Mouse (Mus musculus) right cerebral cortex, postnatal 14 days (tissue): ENCODE measurements around the gene Limch1.

ENCODE experiments used
- DNase-seq: peaks from one replicate; pipeline ENCODE4 v3.0.0; 2022

The Limch1 gene

DNA sequence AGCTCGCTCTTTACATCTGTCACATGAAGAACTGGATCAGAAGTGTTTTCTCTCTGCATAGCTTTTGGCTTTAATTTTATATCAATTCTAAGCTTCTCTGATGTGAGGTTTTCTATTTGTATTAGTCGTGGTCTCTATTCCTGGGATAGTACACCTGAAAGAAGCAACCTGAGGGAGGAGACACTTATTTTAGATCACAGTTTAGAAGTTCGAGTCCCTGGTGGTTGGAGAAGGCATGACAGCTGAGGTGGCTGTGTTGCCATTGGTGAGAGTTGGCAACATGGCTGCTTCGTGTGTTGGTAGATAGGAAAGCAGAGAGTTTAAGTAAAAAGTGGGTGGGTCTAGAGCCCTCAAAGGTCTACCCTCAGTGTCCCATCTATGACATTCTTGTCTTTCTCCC, 91.3 kb downstream of the Limch1 start:
- DNase-seq, result no peak

DNA sequence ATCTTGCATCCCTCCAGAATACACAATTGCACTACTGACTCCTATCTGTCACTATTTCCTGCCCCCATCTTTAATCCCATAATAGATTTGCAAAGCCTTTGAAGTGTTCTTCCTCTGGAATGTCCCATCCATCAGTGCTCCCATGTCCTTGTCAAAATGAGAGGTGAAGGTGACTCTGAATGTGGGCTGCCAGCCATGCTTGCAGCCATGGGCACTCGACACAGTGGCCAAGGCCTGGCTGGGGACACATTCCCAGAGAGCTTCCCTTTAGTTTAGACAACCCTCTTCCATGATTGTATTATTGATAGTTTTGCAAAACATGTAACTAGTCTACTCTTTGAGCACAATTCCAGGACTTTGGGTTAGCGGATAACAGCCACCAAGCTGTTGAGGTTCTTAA, 96.3 kb downstream of the Limch1 start:
- DNase-seq, result no peak

DNA sequence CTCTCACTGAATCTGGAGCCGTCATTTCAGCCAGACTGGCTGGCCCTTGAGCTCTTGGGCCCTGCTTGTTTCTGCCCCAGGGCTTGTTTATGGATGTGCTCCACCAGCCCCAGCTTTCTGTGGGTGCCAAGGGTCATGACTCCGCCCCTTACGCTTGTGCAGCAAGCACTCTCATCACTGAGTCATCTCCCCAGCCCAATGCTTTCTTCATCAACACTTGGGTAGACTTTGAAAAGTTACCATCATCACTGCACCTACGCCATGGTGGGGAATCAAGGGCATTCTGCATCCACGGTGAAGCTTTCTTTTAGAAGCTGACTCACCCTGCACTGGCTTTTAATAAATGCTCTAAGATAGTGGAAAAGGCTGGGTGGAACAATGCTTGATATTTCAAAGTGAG, 97.1 kb downstream of the Limch1 start:
- no peak for DNase-seq

DNA sequence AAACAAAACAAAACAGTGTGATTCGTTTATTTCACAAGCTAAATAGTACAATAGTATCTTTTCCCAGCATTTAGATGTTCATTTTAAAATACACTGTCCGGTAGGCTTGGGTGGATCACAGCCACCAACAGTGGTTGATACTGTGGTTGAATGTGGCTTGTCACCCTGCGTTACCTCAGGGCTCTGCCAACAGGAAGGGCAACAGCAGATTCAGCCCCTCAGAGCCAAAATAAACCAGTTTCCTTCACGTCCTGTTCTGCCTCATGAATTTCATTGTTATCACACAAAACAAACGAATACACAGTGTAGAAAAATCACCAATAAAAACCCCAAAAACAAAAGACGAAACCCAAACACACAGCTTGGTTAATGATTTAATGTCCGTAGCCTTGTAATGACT, 102.5 kb downstream of the Limch1 start:
- DNase-seq, result no peak

DNA sequence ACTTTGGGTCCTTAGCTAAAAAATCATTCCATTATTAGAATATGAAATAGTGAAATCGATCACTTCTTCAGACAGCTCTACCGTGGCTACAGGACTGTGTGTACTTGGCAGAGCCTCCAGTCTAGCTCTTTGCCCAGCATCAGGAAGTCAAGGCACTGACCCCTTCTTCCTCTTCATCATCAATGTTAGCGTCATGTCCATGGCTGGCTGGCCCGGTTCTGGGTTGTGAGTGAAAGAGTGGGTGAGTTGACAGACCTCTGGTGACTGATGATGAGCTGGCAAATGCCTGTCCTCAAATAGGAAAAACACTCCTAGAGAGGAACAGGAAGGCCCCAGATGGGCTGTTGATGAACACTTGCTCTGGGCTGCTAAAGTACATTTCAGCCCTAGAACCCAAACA, 103.5 kb downstream of the Limch1 start:
- DNase-seq, result no peak

DNA sequence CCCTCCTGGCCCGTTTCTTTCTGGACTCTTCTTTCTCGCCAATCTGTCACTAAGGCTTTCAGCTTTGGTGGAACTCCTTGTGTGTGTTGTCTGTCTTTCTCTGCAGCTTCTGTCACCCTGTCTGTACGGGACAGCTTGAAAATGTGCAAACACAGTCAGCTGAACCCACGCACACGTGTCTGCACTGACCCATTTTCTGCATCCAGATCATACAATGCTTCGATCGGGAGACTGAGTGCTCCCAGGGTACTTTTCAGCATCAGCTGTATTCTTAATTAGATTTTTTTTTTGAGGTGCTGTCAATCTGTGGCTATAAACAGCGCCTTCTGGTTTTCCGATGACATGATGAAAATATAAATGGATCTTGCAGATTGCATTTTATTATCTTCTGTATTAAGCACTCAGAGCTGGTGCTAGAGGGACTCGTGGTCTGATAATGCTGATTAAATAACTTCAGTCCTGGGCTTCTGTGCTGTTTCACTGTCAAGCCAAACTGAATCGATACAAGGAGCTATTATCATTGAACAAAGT, 105.2 kb downstream of the Limch1 start:
- no peak for DNase-seq

DNA sequence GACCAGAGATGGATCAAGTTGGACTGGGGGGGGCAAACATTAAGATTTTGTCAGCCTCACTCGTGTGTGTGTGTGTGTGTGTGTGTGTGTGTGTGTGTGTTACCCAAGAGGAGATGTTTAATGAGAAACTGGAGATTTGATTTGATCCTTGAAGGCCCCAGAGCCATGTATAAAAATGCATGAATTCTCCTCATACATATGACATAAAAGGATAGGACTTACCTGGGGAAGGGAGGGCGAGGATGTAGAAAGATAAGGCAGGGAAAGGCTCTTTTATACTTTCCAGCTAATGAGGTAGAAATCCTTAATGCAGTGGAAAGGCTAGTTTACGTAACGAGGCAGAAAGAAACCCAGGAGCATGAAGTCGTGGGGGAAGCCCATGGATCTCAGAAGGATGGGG, 106.1 kb downstream of the Limch1 start:
- no peak for DNase-seq

DNA sequence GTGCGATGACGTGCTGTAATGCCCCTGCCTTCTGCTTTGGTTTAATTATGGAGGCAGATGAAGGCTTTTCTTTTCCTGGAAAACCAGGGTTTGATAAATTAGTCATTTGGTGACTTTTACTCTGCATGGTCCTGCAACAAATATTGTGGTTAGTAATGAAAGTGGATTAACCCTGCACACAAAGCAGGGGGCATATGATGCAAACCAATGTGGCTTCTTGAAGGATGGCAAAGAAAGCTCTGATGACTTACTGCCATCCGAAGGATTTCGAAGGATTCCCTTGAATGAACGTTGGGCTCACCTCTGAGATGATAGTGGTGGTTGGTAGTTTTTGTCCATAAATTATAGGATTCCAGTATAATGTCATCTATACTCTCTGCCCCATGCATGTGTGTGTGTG, 108.6 kb downstream of the Limch1 start:
- no peak for DNase-seq

DNA sequence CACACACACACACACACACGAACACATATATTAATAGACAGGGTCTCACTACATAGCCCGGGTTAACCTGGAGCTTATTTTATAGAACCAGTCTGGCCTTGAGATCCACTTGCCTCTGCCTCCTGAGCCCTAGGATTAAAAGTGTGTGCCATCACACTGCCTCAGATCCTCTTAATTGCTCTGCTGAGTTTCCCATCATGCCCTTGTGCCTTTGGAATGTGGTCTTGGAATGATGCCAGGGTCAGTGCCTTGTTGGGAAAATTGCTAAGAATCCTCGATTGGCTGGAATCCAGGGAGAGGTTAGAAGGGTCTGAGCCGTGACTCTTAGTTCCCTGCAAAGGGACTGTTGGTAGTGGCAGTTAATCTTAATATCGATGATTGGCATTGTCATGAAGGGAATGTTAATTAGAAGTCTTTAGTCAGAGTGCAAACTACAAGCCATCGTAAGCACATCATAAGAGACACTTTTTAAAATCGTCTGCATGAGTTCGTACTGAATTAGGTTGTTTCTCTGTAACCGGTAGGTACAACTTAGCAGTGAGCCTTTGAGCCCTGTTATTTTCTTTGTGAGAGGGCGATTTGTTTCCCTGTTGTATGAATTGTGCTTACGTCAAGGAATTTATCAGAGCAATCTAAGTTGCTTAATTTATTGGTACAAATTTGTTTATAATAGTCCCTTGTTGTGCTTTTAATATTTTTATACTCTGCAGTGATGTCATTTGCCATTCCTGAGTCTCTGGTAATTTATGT, 109.9 kb downstream of the Limch1 start:
- DNase-seq, result no peak

DNA sequence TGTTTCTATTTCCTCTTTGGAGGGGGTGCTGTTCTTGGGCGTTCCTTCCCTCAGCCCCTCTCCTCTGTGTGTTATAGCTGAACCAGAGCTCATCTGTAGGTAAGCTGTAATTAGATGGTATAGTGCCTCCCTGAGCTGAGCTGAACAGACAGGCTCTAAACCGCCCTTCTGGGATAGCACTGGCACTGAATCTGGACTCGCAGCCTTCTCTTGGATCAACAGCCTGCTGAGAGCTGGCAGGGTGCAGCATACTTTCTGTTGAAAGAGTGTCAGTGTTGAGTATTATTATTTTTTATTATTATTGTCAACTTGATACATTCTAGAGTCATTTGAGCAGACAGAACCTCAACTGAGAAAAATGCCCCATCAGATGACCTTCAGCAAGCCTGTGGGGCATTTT, 113.9 kb downstream of the Limch1 start:
- no peak for DNase-seq

DNA sequence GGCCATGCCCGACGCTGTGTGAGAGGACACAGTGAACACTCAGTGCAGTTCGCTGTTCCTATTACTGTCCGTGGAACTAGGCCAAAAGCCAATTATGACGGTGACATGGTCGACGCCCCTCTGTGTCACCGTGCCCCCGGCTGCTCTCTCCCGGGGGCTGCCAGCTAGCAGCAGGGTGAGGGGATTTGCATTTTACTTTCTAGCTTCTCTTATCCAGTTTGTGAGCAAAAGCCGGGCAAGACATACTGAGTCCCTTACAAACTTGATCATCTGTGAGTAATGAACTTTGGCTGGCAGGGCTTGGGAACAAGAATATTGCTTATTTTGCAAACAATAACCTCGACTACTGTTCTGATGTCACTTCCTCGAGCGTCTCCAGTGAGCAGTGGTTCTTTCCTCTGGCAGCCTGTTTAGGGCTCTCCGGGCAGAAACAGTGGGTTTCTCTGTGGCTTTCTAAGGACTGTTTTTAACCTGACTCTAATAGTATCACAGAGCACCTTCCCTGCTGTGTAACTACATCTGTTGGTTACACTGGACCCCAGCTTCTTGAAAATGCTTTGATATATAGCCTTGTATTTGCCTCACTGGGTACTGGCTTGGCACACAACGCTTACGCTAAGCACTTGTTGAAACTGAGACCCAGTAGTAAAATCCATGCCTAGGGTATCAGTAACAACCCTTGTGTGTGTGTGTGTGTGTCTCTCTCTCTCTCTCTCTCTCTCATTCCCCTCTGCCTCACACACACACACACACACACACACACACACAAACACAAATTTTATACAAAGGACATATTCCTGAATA, 115.8 kb downstream of the Limch1 start:
- no peak for DNase-seq

DNA sequence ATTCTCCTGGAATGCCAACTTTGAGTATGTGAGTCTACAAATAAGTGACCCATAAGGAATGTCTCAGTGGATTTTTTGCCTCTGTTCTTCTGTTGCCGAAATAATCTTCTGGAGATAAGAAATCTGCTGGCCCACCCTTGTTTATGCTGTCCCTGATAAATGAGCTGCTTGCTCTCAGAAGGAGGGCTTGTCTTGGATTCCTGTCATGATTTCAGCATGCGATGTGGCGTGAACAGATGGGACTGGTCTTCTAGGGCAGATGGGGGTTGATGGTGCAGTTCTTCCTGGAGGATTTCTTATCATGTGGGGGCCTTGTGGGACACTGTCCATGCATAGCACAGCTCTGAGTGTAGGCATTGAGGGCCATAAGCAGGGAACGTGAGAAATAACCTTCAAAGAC, 116.5 kb downstream of the Limch1 start:
- DNase-seq, result no peak

DNA sequence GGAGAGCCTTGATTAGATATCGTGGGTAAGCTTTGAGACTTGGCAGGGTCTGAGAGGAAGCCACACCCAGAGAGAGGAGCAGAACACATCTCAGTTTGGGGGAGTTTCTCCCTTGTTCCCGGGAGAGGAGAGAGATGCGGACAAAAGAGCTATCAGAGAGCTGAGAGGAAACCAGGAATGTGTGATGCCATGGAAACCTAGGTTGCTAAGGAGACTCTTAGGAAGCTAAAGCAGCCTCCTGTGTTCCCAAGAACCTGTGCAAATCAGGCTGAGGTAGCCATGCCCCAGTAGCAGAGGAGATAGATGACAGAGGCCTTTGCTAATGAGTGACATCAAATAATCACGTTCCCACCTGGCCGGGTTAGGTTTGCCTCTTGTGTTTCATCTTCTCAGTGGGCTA, 119.6 kb downstream of the Limch1 start:
- DNase-seq, result no peak

DNA sequence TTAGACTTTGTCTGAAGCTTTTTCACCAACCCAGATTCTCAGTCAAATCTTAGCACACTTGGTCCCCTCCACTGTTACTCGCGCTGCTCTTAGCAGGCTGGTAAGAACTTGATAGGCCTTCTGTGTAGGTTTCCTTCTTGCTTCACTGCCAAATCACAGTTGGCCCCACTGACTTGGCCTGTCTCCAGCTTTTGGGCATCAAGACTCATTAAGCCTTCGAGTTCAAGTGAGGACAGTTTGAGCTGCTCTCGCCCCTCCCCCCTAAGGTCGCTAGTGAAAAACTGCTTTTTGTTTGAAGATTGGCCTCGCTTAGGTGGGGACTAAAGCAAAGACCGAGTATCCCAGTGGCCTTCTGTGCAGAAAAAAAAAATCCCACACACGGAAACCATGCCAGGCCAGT, 120.4 kb downstream of the Limch1 start:
- DNase-seq, result peak; percentile 58

DNA sequence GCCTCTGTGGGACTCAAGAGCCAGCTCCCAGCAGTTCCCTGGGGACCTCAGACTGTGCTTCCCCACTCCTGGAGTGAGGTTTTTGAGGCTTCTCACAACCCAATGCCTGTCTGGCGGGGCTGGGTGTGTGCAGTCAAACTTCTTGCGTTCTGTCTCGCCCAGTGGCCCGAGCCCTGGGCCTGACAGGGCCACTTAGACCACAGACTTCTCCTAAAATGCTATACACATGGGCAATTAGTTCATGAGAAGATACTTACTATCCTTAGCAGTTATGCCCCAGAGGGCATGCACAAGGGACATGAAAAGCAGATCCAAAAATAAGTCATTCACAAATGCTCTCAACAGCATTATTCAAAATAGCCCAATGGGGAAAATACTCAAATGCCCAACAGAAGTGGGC, 123.9 kb downstream of the Limch1 start:
- DNase-seq, result no peak

DNA sequence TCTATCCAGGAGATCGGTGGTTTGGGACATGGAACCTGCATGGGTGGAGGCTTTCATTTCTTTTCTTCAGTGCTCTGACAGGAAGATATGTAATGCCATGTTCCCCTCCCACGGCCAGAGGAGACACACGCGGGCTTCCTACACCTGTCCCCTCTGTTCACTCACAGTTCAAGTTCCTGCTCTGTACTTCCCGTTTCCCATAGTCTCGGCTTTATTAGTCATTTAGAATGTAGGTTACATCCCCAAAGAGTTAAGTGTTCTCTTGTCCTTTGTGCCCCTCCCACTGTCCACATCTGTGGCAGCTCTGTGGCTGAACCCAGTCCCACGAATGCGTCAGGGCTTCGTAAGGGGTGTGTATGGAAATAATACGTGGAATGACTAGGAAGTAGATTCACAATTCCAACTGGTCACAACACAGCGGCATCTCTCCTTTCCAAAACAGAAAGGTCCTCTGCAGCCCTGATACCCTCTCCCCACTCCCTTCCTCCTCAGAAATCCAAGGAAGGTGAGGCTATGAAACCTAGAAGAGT, 126.0 kb downstream of the Limch1 start:
- no peak for DNase-seq

DNA sequence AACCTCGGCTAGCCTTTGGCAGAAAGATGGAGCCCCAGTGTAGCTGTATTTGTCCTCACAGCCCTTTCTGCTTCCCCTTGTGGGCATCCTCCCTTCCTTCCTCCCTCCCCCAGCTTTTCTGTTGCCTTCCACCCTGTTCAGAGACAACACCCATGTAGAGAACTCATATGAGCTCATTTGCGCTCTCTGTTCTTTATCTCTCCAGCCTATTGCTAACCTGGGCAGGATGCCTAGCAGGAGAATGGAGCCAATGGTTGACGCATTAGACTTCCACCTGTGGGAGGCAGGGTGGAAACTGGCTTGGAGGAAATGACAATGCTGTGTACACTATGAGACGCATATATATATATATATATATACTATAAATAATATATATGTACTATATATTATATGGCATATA, 126.4 kb downstream of the Limch1 start:
- no peak for DNase-seq

DNA sequence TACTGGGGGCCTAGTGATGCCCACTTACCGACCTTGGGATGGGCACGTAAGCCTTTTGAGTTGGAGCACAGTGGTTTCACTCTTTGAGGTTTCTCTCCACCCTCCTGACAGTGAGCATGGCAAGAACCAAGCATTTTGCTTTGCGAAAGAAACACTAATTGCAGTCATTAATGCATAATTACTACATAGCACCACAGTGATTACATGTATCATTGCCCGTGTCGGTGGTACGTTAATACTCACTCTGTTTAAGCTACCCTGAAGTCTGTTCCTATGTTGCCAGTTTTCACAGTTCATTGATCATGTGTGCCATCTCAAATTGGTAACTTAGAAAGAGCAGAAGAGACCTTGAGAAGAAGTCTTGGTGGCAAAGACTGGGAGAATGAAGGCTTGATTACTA, 127.1 kb downstream of the Limch1 start:
- DNase-seq, result no peak

DNA sequence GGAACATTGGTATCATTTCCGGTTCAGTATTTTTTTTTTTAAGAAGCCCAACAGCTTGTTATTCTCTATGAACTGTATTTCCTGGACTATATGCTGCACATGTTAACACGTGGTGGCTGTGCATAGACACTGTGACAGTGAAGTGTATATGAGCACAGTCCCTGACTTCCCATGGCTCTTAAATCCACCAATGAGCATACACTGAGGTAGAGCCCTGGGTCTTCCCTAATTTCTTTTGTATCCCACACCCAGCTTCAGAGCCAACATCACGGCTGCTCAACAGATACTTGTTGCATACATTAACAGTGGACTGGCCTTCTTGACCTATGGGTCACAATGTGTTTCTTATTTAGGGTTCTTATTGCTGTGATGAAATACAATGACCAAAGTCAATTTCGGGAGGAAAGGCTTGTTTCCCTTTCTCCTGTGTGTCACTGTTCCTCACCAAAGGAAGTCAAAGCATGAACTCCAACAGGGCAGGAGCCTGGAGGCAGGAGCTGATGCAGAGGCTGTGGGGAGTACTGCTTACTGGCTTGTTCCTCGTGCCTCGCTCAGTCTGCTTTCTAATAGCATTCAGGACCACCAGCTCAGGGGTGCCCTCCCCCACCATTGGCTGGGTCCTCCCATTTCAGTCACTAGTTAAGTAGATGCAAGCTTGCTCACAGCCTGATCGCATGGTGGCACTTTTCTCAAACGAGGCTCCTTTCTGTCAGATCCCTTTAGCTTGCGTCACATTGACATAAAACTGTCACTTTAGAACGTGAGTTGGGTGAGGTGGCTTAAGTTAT, 130.6 kb downstream of the Limch1 start:
- no peak for DNase-seq

DNA sequence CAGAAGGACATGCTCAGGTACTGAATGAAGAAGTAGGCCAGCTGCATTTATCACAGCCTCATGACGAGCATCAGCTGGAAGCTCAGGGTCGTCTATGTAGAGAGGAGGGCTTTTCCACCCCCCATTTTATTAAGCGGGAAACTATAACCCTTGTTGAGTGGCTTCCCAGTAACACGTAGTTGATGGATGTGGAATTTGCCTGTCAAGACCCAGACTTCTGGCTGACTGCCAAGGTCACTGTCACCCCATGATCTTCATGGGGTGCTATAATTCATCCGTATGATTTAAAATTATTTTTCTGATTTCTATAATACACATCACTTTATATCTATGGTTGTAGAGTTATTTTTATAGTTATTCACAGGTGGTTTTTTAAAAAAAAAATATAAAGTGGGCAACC, 131.4 kb downstream of the Limch1 start:
- DNase-seq, result no peak

DNA sequence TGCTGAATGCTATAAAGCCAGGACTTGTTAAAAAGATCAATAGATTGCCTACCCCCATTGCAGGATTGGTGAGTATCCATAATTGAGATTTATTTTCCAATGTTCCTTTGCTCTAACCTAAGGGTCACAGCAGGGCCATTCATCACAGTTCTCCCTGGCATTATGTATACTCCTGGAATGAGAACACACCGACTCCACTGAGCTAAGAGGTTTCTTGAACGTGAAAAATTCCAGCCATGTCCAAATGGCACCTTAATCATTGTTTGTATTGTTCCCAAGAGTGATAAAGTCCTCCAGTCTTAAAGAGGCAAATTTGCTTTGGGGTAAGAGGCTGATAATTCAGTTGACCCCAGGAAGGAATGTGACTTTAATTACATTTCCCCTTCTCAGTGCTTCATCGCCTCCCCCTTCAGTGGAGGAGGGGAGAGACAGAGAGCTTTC, 136.3 kb downstream of the Limch1 start:
- no peak for DNase-seq

DNA sequence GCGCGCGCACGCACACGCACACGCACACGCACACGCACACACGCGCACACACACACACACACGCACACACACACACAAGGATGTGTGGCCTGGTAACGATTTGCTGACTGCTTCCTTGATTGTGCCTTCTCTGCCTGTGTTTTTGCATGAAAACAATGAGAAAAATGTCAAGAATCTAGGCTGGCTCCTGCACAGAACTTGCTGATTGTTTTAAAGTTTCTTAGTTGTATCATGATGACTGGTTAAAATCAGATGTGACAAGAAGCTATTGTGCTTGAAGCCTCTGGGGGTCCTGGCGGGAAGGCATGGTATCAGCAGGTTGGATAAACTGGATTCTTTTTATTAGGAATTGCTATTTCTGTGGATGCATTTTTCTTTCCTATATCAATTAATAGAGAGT, 137.1 kb downstream of the Limch1 start:
- DNase-seq, result no peak

DNA sequence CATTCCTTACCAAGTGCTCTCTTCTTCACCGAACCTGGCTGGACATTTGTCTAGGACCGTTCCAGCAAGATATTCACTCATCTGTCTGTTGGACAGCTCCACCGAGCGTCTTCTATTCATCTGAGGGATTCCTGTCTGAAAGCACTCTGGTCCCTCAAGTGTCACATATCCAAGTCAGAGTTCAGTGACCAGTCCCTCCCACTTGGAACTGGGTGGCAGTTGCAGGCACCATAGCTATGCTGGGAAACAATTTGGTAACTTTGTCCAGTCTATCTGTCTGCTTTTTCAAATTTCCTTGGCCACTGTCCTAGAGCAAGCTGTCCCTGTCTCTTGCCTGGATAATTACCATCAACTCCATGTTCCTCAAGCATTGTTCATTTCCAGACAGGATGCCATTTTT, 138.9 kb downstream of the Limch1 start:
- DNase-seq, result no peak
